Mouse (Mus musculus) lung, postnatal 14 days (tissue): ENCODE measurements around the gene Ehd2.
A peak's percentile ranks its signal among the peaks of the same experiment; 100 is the strongest.
"Not testable (repeated sequence)": the region's sequence is repeated elsewhere in the genome, so short reads cannot be mapped to it uniquely, and the experiment has no call there.

ENCODE experiments used
- DNase-seq: peaks from one replicate; pipeline ENCODE4 v3.0.0; 2021

The Ehd2 gene

DNA sequence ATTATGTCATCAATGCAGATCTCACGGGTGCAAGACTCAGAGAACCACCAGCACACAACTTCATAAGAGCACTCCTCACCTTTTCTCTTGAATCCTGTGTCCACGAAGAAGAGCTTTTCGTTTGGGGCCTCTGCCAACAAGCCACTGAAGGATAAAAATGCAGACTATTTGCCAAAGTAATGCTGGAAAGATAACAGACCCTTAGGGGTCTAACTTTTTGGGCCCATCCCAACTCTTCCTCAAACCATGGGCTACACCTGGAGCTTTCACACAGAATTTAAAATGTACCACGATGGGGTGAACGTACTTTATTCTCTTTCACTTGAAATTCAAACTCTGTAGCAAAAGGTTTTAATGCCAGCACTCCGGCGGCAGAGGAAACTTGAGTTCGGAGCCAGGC, 22.2 kb downstream of the Ehd2 start:
- no peak for DNase-seq

DNA sequence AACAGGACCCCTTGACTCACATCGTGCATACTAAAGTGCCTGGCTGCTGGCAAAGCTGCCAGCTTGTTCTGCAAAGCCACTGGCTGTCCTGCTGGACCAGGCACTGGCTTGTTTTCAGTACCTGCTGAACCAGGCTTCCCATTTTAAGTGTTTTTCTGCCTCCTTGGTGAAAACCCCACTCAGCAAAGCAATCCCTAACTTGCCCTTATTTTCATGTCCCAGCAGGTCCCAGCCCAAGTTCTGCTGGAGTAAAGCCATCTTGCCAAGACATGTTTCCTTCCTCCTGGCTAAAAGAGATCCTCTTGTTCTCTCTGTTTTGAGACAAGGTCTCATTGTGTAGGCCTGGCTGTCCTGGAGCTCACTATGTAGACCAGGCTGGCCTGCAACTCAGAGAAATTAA, 23.1 kb downstream of the Ehd2 start:
- no peak for DNase-seq

DNA sequence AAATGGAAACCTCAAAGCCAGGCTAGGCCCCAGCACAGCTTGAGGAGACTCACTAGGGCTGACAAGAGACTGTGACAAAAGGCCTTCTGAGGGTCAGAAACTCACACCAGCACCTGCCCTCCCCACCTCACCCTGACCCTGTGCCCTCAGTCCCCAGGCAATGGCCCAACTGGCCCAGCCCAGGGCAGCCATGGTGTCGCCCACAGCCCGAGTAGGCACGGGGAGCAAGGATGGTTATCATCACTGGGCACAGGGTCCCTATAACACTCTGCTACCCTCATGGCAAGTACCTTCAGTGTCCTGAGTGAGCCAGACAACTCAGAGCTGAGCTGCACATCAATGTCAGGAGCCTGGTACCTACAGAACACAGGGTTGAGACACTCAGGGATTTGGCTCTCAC, 28.7 kb downstream of the Ehd2 start:
- DNase-seq, result no peak

DNA sequence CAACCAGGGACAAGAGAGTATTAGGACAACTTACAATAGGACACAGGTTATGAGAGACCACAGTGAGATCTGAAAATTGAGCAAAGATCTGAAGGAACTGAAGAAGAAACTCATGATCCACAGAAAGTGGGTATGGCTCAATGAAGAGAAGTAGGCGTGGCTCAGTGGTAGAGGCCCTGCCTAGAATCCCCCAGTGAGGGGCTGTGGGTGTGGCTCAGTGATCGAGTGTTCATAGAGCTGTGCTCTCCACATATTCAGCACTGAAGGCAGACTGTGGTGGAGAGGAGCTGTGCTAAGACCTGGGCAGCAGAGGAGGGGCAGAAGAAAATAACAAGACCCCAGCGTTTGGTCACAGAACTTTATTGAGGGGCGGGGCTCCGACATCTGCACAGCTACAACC, 29.9 kb downstream of the Ehd2 start:
- DNase-seq, result no peak

DNA sequence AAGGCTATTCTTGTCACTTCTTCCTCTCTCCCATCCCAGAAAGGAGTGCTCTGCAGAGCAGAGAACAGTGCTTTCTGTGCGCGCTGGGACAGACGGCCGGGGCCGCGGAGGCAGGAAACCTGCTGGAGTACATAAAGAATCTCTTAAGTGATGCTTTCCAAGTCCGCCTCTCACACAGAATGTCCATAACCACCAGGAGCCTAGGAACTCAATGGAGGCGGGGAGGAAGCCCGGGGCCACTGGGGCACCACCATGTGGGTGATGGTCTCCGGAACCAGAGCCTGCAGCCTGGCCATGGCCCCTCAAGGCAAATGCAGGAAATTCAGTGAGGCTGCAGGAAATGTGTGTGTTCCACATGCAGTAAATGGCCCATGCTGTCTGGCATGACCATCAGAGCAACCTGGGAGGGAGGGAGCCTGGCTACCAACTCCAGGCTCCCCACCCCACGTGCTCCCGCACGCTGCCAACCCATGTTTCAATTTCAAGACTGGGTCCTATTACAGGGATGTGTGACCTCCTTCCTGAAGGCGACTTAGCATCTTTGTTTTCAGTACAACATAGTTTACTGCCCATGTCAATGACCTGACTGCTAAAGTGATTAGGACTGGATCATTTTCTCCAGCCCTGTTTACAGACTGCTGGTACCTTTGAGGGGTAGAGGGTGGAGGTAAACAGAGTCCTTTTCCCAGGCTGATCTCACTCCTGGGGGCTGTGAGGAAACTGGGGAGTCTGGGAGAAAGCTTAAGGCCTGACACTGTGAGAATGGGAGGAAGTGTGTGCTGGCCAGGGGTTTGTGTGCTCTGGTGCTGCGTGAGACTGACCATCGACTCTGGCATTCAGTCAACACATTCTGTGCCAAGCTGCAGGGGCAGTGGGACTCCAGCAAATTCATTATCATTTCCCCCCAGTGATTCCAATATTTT, 33.7 kb downstream of the Ehd2 start:
- DNase-seq, result no peak

DNA sequence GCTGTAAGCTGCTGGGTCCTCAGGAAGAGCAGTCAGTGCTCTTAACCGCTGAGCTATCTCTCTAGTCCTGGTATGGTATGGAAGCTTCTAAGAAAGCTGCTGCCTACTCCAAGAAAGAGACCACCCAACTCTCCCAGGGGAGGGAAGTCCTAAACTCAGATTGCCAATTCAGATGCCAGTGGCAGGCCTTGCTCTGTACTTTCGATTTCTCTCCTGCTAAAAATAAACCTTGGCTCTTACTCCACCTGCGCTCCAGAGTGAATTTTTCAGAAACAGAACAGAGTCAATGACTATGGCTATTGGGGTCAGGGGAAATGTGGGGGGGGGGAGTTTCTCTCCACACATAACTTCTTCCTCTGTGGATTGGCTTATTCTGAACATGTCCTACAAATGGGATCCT, 35.7 kb downstream of the Ehd2 start:
- no peak for DNase-seq

DNA sequence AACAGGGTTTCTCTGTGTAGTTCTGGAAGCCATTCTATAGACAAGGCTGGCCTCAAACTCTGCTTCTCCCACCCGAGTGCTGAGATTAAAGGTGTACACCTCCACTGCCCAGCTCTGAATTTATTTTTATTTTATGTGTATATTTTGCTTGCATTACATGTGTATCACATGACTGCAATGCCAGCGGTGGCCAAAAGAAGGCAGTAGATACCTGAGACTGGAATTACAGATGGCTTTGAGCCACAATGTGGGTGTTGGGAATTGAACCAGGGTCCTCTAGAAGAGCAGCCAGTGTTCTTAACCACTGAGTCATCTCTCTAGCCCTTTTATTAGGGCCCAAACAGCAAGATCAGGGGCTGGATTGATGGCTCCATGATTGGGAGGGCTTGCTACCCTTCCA, 36.8 kb downstream of the Ehd2 start:
- DNase-seq, result no peak

DNA sequence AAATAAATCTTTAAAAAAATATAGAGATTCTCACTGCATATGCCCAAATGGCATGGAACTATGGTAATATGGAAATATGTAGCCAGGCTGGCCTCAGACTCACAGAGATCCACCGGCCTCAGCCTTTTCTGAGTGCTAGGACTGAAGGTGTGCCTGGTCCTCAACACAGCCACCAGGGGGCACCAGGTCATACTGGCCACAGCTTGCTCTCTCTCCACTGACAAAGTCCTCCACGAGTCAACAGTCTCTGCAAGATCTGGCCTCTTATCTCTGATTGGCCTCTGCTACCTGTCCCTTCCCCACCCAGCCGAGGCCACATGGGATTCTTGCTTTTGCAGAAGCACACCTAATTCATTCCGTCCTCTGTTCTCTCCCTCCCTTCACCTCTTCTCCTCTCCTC, 37.5 kb downstream of the Ehd2 start:
- DNase-seq, result peak; percentile 82

DNA sequence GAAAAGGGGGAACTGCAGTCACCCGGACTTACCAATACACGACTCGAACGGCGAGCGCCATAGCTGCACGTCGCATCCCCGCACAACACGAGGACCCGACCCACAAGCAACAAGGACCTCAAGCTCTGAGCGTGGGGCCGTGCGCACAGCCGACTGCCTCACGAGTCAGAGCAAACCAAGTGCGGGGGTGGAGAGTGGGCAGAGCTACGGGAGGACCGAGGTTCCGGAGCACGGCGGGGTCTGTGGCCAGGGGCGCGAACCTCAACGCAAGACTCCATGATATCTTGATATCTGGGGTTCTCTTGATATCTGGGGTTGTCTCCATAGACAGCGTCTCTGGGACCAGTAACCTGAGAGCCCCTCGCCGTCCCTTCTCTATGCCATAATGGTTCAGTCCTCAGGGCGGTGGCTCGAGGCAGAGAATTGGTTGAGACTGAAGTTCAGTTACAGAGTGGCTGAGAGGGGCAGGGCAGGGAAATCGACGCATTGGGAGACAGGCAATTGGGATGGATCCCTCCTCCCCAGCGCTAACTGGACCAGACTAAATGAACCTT, 45.1 kb downstream of the Ehd2 start, which contains the start of gene Selenow:
Gene Selenow (minus strand): TSS at position 183 of the 554 bp plus-strand sequence.
- DNase-seq, result peak; percentile 91

DNA sequence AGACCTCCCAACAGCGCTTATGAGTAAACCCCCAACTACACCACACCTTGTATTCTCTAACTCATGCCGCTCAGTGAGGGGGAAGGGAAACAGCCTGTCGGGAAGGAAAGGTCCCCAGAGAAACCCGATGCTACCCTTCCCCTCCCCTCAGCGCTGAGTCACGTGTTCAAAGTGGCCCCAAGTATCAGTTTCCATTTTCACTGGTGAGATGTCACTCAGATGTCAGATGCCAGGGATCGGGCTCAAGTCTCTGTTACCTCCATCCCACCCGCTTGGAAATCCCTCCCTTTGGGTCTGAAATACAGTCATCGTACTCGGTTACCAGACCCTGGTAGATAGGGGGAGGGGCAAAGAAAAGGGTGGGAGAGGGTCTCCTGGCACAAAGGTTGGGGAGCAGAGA, 45.6 kb downstream of the Ehd2 start:
- peak; percentile 43 for DNase-seq

DNA sequence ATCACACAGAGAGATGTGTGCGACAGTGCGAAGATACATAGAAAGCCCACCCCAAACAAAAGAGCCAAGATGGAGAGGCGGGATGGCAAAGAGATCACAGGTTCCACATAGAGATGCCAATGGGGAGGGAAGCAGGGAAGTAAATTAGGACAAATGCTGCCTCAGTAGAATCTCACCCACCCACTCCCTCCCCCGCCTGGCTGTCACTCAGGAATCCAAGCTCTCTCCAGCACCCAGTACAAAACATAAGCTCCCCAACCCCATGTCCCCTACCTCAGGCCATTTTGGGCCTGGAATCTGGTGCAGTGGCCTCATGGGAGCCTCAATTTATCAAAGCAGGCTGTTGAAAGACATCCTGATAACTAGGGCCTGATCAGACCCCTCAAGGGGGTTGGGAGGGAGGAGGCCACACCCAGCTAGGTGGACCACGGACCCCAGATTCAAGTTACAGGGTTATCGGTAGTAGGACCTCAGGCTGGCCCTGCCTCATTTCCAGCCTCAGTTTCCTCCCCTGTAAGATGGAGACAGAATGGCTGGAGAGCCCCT, 46.6 kb downstream of the Ehd2 start:
- no peak for DNase-seq

DNA sequence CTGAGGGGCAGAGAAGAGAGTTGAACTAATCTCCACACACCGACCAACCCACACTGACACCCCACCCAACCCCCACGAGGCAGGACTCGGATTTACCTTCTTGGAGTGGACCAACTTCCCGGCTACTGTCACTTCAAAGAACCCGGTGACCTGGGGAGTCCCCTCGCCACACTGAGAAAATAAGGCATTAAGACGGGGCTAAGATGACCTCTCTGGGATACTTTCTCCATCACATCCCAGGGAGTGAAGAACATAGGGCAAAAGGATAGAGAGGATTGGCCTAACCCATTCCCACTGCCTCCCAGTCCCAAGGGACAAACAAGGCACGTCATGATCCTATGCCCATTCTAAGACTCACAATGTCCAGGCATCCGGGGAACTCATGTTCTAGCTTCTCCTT, 47.4 kb downstream of the Ehd2 start:
- DNase-seq, result no peak

DNA sequence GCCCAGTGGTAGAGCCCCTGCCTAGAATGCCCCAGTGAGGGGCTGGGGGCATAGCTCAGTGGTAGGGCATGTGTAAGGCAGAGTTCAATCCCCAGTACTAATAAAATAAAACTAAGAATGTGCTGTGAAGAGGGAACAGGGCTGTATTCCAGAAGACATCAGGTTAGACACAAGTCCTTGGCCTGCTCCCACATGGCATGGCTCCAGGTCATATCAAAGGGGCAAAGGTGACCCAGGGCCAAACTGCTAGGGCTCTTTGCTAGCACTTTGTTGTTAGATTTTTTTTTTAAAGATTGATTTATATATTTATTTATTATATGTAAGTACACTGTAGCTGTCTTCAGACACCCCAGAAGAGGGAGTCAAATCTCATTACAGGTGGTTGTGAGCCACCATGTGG, 49.0 kb downstream of the Ehd2 start:
- DNase-seq, result no peak

DNA sequence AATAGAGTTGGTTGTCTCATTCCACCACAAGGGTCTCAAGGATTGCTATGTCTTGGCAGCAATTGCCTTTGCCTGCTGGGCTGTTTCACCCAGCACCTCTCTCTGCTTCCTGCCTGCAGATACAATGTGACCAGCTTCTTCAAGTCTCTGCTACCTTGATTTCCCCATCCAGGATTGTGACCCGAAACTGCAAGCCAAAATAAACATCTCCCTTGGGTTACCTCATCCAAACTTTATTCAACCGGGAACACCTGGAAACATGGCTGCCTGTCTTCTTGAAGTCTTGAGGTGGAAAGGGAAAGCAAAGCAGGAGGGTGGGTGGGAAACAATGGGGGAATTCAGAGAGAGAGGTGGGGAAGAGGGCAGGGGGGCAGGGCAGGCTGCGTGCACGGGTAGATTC, 50.4 kb downstream of the Ehd2 start:
- no peak for DNase-seq

DNA sequence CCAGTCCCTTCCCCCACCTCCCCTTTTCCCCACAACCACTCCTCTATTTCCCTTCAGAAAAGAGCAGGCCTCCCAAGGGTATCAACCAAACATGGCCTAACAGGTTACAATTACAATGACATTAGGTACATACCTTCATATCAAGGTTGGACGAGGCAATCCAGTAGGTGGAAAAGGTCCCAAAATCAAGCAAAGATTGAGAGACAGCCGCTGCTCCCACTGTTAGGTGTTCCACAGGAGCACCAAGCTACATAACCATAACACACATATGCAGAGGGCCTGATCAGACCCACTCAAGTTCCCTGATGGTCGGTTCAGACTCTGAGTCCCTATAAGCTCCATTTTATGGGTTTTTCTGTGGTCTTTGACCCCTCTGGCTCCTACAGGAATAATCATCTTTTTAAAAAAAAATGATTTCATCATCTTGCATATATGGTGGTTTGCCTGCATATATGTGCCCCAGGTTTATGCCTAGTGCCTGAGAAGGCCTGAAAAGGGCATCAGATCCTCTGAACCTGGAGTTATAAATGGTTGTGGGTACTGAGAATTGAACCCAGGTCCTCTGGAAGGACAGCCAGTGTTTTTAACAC, 51.1 kb downstream of the Ehd2 start:
- no peak for DNase-seq

DNA sequence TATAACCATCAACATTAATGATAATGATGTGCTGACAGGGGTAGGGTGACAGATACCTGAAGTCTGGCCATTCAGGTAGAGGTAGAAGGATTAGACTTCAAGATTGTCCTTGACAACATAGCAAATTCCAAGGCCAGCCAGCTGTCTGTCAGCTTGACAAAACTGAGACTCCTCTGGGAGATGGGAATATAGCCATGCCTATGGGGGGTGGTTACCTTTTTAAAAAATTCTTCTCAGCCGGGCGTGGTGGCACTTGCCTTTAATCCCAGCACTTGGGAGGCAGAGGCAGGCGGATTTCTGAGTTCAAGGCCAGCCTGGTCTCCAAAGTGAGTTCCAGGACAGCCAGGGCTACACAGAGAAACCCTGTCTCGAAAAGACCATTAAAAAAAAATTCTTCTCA, 51.7 kb downstream of the Ehd2 start:
- not testable (repeated sequence) for DNase-seq

DNA sequence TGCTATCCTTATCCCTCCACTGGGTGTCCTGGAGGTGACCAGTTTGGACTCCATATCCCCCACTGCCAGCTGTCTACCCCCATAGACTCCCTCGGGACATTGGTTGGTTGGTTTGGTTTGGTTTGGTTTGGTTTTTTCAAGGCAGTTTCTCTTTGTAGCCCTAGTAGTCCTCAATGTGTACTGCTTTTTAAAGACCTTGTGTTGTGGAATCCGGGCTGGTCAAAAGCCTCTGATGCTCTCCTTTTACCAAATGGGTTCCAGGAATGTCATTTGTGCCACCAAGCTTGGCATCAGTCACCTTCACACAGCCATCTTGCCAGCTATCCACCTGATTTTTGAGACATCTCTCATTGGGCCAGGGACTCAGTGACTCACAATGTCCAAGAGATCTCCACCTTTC, 52.6 kb downstream of the Ehd2 start:
- no peak for DNase-seq

DNA sequence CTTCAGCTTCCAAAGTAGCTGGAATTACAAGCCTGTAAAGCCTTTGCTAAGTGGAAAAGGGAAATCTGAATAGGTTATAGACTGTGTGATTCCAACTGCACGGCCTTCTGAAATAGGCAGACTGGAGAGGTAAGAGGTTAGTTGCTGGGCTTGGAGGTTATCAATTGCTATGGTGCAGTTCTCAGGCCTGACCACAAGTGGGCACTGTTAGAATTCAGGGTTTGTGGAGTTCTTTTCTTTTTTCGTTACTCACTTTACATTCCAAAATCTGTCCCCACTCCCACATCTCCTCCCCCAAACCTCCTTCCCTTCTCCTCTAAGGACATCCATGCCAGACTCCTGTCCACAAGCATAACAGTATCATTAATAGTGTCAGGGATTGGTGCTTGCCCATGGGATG, 53.1 kb downstream of the Ehd2 start:
- peak; percentile 52 for DNase-seq

DNA sequence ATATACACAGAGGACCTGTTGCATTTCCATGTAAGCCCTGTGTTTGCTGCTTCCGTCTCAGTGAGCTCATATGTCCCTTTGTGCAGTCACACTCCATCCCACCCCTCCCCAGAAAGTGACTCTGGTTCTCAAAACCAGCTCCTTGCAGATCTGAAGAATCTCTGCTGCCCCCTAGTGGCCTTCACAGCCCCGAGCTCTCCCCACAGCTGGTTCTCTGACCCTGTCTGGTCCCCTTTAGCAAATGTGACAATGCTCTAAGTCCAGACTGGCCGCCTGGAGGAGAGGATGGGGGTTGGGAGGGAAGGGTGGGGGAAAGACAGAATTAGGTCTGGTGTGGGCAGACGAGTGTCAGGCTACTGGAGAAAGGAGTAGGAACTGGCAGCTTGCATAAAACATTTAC, 55.2 kb downstream of the Ehd2 start:
- DNase-seq, result peak; percentile 83

DNA sequence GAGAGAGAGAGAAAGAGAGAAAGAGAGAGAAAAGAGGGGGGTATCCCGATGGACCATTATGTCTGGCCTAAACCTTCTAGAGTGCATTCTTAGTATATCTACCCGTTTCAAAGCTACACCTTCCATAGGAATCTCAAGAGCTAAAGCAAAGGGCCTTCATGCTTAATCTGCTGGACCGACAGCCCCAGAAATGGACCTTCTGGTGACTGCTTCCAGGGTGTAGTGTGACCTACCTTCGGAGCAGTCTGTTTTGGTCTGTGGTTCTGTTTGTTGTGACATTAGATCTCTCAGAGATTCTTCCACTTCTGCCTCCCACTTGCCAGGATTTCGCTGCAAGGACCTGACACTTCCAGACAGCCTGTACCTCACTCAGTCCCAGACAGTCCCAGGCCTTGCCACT, 56.8 kb downstream of the Ehd2 start:
- no peak for DNase-seq

DNA sequence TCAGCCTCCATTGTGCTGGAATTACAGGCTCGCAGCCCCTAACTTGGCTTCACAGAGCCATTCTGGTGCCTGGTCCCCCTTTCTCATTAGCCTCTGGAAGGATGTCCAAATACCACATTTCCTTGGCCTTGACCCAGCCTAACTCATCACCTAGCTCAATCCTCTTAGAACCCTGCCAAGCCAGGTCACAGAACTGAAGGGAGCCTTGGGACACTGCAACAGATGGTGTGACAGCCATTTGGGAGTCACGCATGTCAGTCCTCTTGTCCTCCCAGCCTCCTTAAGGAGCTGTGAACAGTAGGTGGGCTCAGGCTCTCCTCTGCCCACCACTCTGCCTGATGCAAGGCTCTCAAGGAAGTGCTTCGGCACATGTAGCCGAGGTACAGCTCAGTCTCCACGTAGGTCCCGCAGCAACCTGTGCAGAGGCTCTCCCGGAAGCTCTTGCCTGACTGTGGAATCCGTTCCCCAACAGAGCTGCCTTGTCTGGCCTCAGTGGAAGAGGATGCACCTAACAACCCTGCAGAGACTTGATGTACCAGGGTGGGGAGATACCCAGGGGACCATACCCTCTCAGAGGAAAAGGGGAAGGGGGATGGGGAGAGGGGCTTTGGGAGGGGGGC, 59.3 kb downstream of the Ehd2 start:
- DNase-seq, result no peak

DNA sequence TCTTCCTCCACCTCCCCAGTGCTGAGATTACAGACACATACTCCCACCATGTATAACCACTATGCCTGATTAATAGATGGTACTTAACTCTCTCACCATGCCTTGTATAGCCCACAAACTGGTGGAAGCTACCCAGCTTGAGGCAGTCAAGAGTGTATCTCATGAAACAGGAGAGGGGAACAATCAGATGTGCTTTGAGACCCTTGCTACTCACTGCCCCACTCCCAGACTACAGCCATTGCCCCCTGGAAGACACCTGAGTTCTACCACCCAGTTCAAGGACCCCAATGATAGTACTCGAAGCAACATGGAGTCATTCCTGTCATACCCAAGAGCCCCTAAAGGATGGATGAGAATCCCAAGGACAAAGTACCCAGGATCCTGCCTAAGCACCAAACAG, 60.8 kb downstream of the Ehd2 start:
- no peak for DNase-seq

DNA sequence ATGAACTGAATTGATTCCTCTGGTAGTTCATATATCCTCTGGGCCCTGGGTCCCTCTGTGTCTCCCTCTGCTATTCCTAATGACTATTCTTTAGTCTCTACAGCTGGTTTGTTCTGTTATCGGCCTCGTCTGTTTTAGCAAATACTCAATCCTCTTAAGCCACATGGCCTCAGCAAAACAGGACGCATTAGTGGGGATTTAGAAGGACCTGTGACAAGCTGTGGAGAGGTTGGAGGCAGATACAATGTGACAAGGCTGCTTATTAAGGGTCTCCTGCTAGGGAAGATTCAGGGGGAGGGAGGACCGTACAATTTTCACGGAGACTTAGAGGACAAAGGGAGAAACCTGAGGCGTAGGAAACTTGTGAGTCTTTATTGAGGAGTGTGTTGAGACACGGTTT, 61.5 kb downstream of the Ehd2 start:
- DNase-seq, result no peak
